Mouse (Mus musculus) heart, embryonic 11.5 days (tissue): ENCODE measurements around the gene Hsd3b7. TPM values are rescaled to one million over a fixed set of nuclear protein-coding genes. Genes with fewer than 3 reads are reported as not detected.
"Not testable (repeated sequence)": the region's sequence is repeated elsewhere in the genome, so short reads cannot be mapped to it uniquely, and the experiment has no call there.

Experiments
- ATAC-seq: fragments of 200-750 bp; cut with Nextera tagmentation; replicated peaks from 2 replicates; pipeline ENCODE4 v1.8.0; 2017; ENCODE audit warnings: moderate library complexity; ENCODE audit not compliant: insufficient number of reproducible peaks, low FRiP score, low TSS enrichment
- H3K27ac ChIP-seq: fragments of 300-500 bp; sonication (generic); 2 replicates; pipeline ENCODE4 v1.5.1; 2014; ENCODE audit warnings: mild to moderate bottlenecking, low read depth, low read length
- H3K27me3 ChIP-seq: fragments of 300-500 bp; sonication (generic); 2 replicates; pipeline ENCODE4 v1.6.1; 2014; ENCODE audit warnings: mild to moderate bottlenecking, low read length, mixed read lengths; ENCODE audit not compliant: control insufficient read depth, insufficient read depth
- H3K36me3 ChIP-seq: fragments of 300-500 bp; sonication (generic); 2 replicates; pipeline ENCODE4 v1.6.1; 2014; ENCODE audit warnings: mild to moderate bottlenecking, low read length, moderate library complexity, mixed read lengths; ENCODE audit not compliant: control insufficient read depth, insufficient read depth
- H3K4me1 ChIP-seq: fragments of 300-500 bp; sonication (generic); 2 replicates; pipeline ENCODE4 v1.6.1; 2014; ENCODE audit warnings: low read length; ENCODE audit not compliant: control insufficient read depth, insufficient read depth
- H3K4me2 ChIP-seq: fragments of 300-500 bp; sonication (generic); 2 replicates; pipeline ENCODE4 v1.6.1; 2014; ENCODE audit warnings: mild to moderate bottlenecking, moderate library complexity
- H3K4me3 ChIP-seq: fragments of 300-500 bp; sonication (generic); 2 replicates; pipeline ENCODE4 v1.5.1; 2014; ENCODE audit warnings: low read depth, low read length
- H3K9ac ChIP-seq: fragments of 300-500 bp; sonication (generic); 2 replicates; pipeline ENCODE4 v1.6.1; 2014; ENCODE audit warnings: mild to moderate bottlenecking, low read depth, low read length, moderate library complexity
- H3K9me3 ChIP-seq: fragments of 300-500 bp; sonication (generic); replicated peaks from 2 replicates; pipeline ENCODE4 v1.6.1; 2016; ENCODE audit warnings: low read length; ENCODE audit not compliant: control insufficient read depth
- WGBS: fragments of 180-500 bp; shearing (Covaris S2); extraction: QIAGEN DNeasy Blood & Tissue Kit; methylation state at CpG from one replicate; pipeline ENCODE4 v1.1.7; 2014; ENCODE audit not compliant: insufficient replicate concordance; 5-methylcytosine and 5-hydroxymethylcytosine counted together
- polyA plus RNA-seq: library from polyadenylated mRNA; unstranded; fragments of >200 nt; fragmentation: Nextera tagmentation; extraction: Ambion mirVana; gene quantifications from 2 replicates; pipeline ENCODE4 v1.2.1, GENCODE M21; 2014

The Hsd3b7 gene
- polyA plus RNA-seq, 1 experiment from 2014 or later = 18.1 TPM

- no peaks in the 10 kb centered on the region for H3K27me3 ChIP-seq
- H3K4me3 ChIP-seq = no peak overlapping the region
- H3K9ac ChIP-seq = no peak overlapping the region
- ATAC-seq = no peak
- no peaks in the 10 kb centered on the region for H3K4me1 ChIP-seq
- H3K4me2 ChIP-seq = no peak overlapping the region
- no peaks in the 10 kb centered on the region for H3K9me3 ChIP-seq
- H3K27ac ChIP-seq = no peak overlapping the region
- H3K36me3 ChIP-seq = no peaks in the 10 kb centered on the region
- WGBS = 75% methylated on average over 2 of the region's 2 CpGs
These were observed 35.1 kb downstream of the Hsd3b7 start for GRCm38 (mm10) chr7:127835550-127835949.

DNA sequence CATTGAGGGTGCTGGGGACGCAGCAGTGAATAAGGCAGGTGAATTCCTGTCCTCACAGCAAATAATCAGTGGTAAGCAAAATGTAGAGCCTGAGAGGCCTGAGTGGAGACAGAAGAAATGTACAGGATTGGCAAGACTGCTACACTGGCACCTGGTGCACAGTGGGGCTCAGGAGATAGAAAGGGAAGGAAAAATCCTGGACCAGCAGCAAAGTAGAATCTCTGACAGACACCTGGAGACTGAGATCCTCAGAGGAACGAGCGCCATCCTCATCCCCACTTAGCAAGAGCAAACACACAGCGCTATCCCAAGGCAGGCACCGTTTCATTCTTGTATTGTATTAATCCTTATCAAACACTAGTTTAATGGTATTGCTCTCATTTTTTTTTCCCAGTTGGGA, 37.1 kb downstream of the Hsd3b7 start:
- Histone ChIP-seq H3K36me3 (no peaks in the 10 kb centered on the region), H3K9me3 (no peaks in the 10 kb centered on the region), H3K27ac (no peak overlapping the region), H3K27me3 (no peaks in the 10 kb centered on the region), H3K4me2 (no peak overlapping the region), H3K4me1 (peaks cover 1% of the 10 kb centered on the region; the same call in 1 of the 2 replicates), H3K9ac (no peak overlapping the region), H3K4me3 (no peak overlapping the region)
- WGBS = 86% methylated on average over 5 of the region's 5 CpGs
- no peak for ATAC-seq

- H3K4me2 ChIP-seq, H3K4me1 ChIP-seq, ATAC-seq, H3K27ac ChIP-seq, H3K9me3 ChIP-seq, H3K36me3 ChIP-seq, H3K4me3 ChIP-seq, H3K27me3 ChIP-seq, H3K9ac ChIP-seq: not testable (repeated sequence)
- WGBS = 77% methylated on average over 4 of the region's 4 CpGs
These were observed 37.5 kb downstream of the Hsd3b7 start for GRCm38 (mm10) chr7:127837878-127838277.

DNA sequence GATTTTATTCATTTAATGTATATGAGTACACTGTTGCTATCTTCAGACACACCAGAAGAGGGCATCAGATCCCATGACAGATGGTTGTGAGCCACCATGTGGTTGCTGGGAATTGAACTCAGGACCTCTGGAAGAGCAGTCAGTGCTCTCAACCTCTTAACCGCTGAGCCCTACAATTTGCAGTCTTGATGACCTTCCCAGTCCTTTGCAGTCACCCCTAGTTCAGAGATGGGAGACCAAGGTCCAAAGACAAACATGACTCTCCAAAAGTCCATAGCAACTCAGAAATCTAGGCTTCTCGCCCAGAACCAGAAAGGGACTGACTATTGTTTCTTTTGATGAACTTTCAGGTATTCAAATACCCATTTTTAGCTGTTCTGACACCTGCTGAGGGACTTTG, 39.6 kb downstream of the Hsd3b7 start:
- H3K4me1 ChIP-seq, H3K4me2 ChIP-seq, H3K4me3 ChIP-seq, H3K9ac ChIP-seq, H3K9me3 ChIP-seq, H3K27ac ChIP-seq, ATAC-seq, H3K36me3 ChIP-seq, H3K27me3 ChIP-seq: not testable (repeated sequence)
- 75% methylated on average over 2 of the region's 2 CpGs for WGBS

DNA sequence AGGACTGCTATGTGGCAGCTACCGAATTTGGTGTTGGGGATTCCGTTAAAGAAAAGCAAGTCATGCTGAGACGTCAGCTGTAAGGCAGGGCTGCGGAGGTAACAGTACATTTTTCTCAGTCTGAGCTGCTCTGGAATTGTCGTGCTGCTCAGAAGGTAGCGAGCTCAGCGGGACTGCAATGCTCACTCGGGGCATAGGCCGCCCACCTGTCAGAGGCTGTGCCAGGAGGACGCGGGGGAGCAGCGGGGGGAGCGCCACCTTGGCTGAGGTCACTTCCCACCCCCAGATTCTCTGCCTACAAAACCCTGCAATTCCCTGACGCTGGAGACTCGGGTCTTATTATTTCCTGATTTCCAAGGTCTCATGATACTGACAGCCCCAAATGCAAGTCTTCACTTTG, 40.5 kb downstream of the Hsd3b7 start:
- no peaks in the 10 kb centered on the region for H3K27me3 ChIP-seq
- H3K36me3 ChIP-seq = peaks cover 5% of the 10 kb centered on the region; the same call in 1 of the 2 replicates
- H3K9ac ChIP-seq = peak overlapping the region; percentile 73
- H3K4me3 ChIP-seq = peak overlapping the region; percentile 91
- H3K9me3 ChIP-seq = no peaks in the 10 kb centered on the region
- WGBS = 6% methylated on average over 15 of the region's 15 CpGs
- H3K27ac ChIP-seq = peak overlapping the region; percentile 86
- peak overlapping the region; percentile 87 for H3K4me2 ChIP-seq
- ATAC-seq = no peak
- peaks cover 5% of the 10 kb centered on the region; the same call in 1 of the 2 replicates for H3K4me1 ChIP-seq

GRCm38 (mm10) chr7:127841340-127842000, 41.1 kb downstream of the Hsd3b7 start:
- Histone ChIP-seq H3K27me3 (no peaks in the 10 kb centered on the region), H3K36me3 (peaks cover 7% of the 10 kb centered on the region; the same call in 1 of the 2 replicates), H3K9me3 (no peaks in the 10 kb centered on the region), H3K4me2 (peak overlapping the region; percentile 87), H3K4me1 (peaks cover 5% of the 10 kb centered on the region; the same call in 1 of the 2 replicates), H3K27ac (peak overlapping the region; percentile 86), H3K4me3 (peak overlapping the region; percentile 91), H3K9ac (peak overlapping the region; percentile 84)
- ATAC-seq = peak; percentile 88
- WGBS = under 1% methylated on average over 46 of the region's 46 CpGs

DNA sequence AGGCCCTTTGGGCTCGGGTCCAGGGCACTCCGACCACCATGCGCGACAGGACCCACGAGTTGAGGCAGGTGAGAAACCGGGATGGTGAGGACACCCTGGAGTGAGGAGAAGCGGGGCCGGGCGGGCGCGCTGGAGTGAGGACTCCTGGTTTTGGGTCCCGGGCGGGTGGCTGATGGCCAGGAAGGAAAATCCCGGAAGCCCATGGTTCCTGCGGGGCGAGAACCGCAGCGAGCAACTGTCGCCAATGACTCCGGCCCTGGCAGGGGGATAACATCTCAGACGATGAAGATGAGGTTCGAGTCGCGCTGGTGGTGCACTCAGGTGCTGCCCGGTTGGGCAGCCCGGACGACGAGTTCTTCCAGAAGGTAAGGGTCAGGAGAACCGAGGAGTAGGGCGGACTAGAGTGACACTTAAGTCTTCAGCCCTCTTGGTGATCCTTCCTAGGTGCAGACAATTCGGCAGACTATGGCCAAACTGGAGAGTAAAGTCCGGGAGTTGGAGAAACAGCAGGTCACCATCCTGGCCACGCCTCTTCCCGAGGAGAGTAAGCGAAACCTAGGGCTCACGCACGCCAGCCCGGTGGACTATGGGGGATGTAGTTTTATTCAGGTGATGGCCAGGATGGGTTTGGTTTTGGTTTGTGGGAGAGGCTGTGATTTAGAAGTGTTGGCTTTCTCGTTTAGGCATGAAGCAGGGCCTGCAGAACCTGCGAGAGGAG, 41.8 kb downstream of the Hsd3b7 start:
- Histone ChIP-seq H3K4me3 (peak overlapping the region; percentile 91), H3K9me3 (no peaks in the 10 kb centered on the region)
- WGBS = under 1% methylated on average over 40 of the region's 40 CpGs

DNA sequence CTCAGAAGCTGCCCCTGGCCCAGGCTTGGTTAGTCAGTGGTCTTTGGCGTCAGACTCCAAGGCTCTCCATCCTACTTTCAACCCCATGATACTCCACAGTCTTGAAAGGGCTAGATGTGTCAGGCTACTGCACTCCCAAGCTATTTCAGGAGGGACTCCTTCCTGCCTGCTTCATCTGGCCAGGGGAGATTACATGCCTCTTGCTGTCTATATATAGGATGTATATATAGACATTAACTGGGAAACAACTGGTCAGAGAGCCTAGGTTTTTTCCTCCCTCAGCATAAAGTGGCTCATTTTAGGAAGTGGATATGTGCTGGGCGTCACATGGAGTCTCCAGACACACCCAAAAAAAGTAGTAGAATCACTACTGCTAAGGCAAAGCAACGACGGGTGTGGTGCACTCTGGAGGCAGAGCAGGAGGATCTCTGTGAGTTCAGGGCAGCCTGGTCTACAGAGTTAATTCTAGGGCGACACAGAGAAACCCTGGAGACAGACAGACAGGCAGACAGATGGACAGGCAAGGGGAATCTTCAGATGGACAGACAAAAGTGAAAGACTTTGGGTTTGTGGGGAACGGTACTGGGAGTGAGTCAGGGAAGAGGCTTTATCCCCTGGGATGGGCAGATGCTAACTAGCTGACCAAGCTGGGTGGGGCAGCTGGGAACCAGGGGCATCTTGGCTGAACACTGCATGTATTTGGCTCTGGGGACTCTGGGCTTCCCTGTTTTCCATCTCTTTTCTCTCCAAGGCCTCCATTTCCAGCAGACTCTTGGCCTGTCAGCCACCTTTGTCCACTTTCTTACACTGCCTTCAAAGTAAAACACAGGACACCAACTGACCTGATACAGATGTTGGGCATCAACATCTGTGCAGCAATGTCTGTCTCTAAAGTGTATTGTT, 49.8 kb downstream of the Hsd3b7 start:
- Histone ChIP-seq H3K27ac (no peak overlapping the region), H3K4me3 (no peak overlapping the region), H3K9ac (no peak overlapping the region), H3K9me3 (no peaks in the 10 kb centered on the region), H3K4me2 (no peak overlapping the region), H3K36me3 (peaks cover 6% of the 10 kb centered on the region), H3K27me3 (no peaks in the 10 kb centered on the region), H3K4me1 (no peaks in the 10 kb centered on the region; the same call in 1 of the 2 replicates)
- 71% methylated on average over 6 of the region's 6 CpGs for WGBS
- no peak for ATAC-seq

More for the DNA sequence above, 41.8 kb downstream of the Hsd3b7 start:
- ATAC-seq = peak; percentile 64
- H3K27me3 ChIP-seq = no peaks in the 10 kb centered on the region
- H3K27ac ChIP-seq = peak overlapping the region; percentile 86
- H3K9ac ChIP-seq = peak overlapping the region; percentile 84
- peaks cover 11% of the 10 kb centered on the region; the same call in 1 of the 2 replicates for H3K36me3 ChIP-seq
- peak overlapping the region; percentile 87 for H3K4me2 ChIP-seq
- H3K4me1 ChIP-seq = peaks cover 5% of the 10 kb centered on the region; the same call in 1 of the 2 replicates
